Mouse (Mus musculus) embryonic fibroblast, embryonic 13.5 days (primary cell): ENCODE results near the gene Ddn.

Source experiments
- CTCF ChIP-seq: IDR thresholded peaks from 2 replicates; pipeline ENCODE4 v1.5.1; 2011; ENCODE audit warnings: mild to moderate bottlenecking, control low read depth, low read length, moderate library complexity, borderline replicate concordance; ENCODE audit not compliant: insufficient read depth
- POLR2A ChIP-seq: IDR thresholded peaks from 2 replicates; pipeline ENCODE4 v1.6.1; 2011; ENCODE audit warnings: low read depth, mild to moderate bottlenecking, control low read depth, low read length, moderate library complexity

DNA sequence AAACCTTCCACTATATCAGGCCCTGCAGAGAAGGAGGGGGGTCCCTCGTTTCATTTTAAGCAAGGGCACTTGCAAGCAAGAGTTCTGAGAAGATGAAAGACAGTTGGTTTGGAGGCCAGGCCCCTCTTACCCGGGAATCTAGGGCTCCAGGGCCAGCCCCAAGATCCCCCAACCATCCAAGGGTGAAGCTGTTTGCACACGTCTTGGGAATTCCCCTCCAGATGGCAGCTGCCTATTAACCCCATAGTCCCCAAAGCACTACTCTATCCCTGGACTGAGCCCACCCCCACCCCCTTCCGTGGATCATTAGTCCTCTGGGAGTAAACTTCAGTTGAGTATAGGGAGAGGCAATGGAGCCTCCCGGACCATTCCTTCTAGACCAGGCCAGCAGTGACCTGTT is 33.8 kb downstream of the Ddn start:
- TF ChIP-seq POLR2A (no peak), CTCF (no peak)
